Mouse (Mus musculus) thymus, adult 2 months (tissue): Measurements from ENCODE around the gene Zfp473. TPM values are rescaled to one million over a fixed set of nuclear protein-coding genes. Genes with fewer than 3 reads are reported as not detected.

Experiments used
- DNase-seq: peaks from one replicate; pipeline ENCODE4 v3.0.0; 2021
- H3K27ac ChIP-seq: fragments of 200-500 bp; 2 replicates; pipeline ENCODE4 v1.5.1; 2012; ENCODE audit warnings: low read length, control low read depth; ENCODE audit not compliant: control insufficient read depth, insufficient read depth
- H3K27me3 ChIP-seq: fragments of 200-500 bp; 2 replicates; pipeline ENCODE4 v1.6.1; 2012; ENCODE audit warnings: mild to moderate bottlenecking, low read length, moderate library complexity, mixed read lengths; ENCODE audit not compliant: control insufficient read depth, insufficient read depth
- H3K36me3 ChIP-seq: fragments of 200-500 bp; 2 replicates; pipeline ENCODE4 v1.6.1; 2012; ENCODE audit warnings: mild to moderate bottlenecking, low read length, moderate library complexity; ENCODE audit not compliant: control insufficient read depth, insufficient read depth
- H3K4me1 ChIP-seq: fragments of 200-500 bp; replicated peaks from 2 replicates; pipeline ENCODE4 v1.6.1; 2012; ENCODE audit warnings: low read length; ENCODE audit not compliant: control insufficient read depth, insufficient read depth
- H3K4me3 ChIP-seq: fragments of 200-500 bp; 2 replicates; pipeline ENCODE4 v1.5.1; 2012; ENCODE audit warnings: mild to moderate bottlenecking, low read length, control low read depth, moderate library complexity; ENCODE audit not compliant: control insufficient read depth, insufficient read depth
- CTCF ChIP-seq: fragments of 200-500 bp; IDR thresholded peaks from 2 replicates; pipeline ENCODE4 v1.5.1; 2012; ENCODE audit warnings: mild to moderate bottlenecking, control low read depth, low read length, moderate library complexity, borderline replicate concordance; ENCODE audit not compliant: control insufficient read depth, poor library complexity, insufficient read depth; ENCODE audit errors: extremely low read depth
- POLR2A ChIP-seq: fragments of 200-500 bp; IDR thresholded peaks from 2 replicates; pipeline ENCODE4 v1.6.1; 2012; ENCODE audit warnings: mild to moderate bottlenecking, low read length, control low read depth, moderate library complexity; ENCODE audit not compliant: control insufficient read depth, poor library complexity, insufficient read depth; ENCODE audit errors: extremely low read depth
- WGBS: fragments of 180-500 bp; shearing (Covaris S2); methylation state at CpG from one replicate; pipeline ENCODE4 v1.1.7; 2018; 5-methylcytosine and 5-hydroxymethylcytosine counted together
- polyA plus RNA-seq: library from polyadenylated mRNA; depleted of rRNA; stranded (reverse); fragments of >200 nt; gene quantifications from 2 replicates; pipeline ENCODE4 v1.2.3, GENCODE M21; 2012; rRNA removed

The Zfp473 gene
- polyA plus RNA-seq, 1 experiment, result 1.1 TPM

- Histone ChIP-seq H3K36me3 (no peaks in the 10 kb centered on the region), H3K27me3 (no peaks in the 10 kb centered on the region), H3K4me3 (no peak overlapping the region), H3K4me1 (no peaks in the 10 kb centered on the region; the same call in 1 of the 2 replicates), H3K27ac (no peak overlapping the region)
- 90% methylated on average over 10 of the region's 10 CpGs for WGBS
- DNase-seq, result no peak
- no peak for TF ChIP-seq CTCF
- TF ChIP-seq POLR2A, result no peak
Observed at GRCm38 (mm10) chr7:44693427-44694175, 57.2 kb downstream of the Zfp473 start.

GRCm38 (mm10) chr7:44689331-44689730 is 61.5 kb downstream of the Zfp473 start:
- no peak for TF ChIP-seq POLR2A
- no peak for TF ChIP-seq CTCF
- Histone ChIP-seq H3K4me3 (no peak overlapping the region), H3K27ac (no peak overlapping the region), H3K36me3 (no peaks in the 10 kb centered on the region), H3K4me1 (peaks cover 9% of the 10 kb centered on the region), H3K27me3 (no peaks in the 10 kb centered on the region)
- no peak for DNase-seq
- WGBS, result 92% methylated on average over 7 of the region's 7 CpGs

- no peak overlapping the region for H3K27ac ChIP-seq
- H3K4me1 ChIP-seq, result peaks cover 9% of the 10 kb centered on the region
- TF ChIP-seq CTCF, result no peak
- no peak for TF ChIP-seq POLR2A
- no peaks in the 10 kb centered on the region for H3K36me3 ChIP-seq
- no peaks in the 10 kb centered on the region for H3K27me3 ChIP-seq
- DNase-seq, result no peak
- WGBS, result 74% methylated on average over 3 of the region's 3 CpGs
- no peak overlapping the region for H3K4me3 ChIP-seq
Observed at GRCm38 (mm10) chr7:44688890-44689289, 62.0 kb downstream of the Zfp473 start.

- DNase-seq, result no peak
- H3K4me3 ChIP-seq, result no peak overlapping the region
- H3K4me1 ChIP-seq, result peaks cover 9% of the 10 kb centered on the region
- TF ChIP-seq CTCF, result no peak
- TF ChIP-seq POLR2A, result no peak
- no peak overlapping the region for H3K27ac ChIP-seq
- no peaks in the 10 kb centered on the region for H3K27me3 ChIP-seq
- no peaks in the 10 kb centered on the region for H3K36me3 ChIP-seq
- 20% methylated on average over 17 of the region's 17 CpGs for WGBS
Observed at GRCm38 (mm10) chr7:44685531-44686402, 65.1 kb downstream of the Zfp473 start.

DNA sequence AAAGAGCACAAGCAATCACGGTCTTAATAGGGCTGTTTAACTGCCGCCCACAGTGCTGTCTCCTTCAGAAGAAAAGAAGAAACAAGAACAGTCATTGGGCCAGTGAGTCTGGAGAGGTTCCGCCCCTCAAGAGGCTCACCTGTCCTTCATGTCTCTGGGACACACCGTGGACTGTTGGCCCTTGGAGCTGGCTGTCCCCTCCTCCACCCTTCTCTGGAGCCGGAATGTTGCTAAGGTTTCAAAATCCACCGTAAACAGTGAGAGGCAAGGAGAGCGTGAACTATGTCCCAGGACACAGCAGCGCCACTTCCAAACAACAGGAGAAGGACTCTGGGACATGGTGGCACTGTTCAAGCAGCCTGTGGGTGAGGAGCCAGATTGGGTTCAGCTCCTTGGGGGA is 67.2 kb downstream of the Zfp473 start:
- no peak overlapping the region for H3K4me3 ChIP-seq
- H3K27ac ChIP-seq, result no peak overlapping the region
- TF ChIP-seq POLR2A (no peak), CTCF (no peak)
- no peaks in the 10 kb centered on the region for H3K36me3 ChIP-seq
- H3K4me1 ChIP-seq, result peaks cover 9% of the 10 kb centered on the region
- H3K27me3 ChIP-seq, result no peaks in the 10 kb centered on the region
- no peak for DNase-seq
- 91% methylated on average over 8 of the region's 8 CpGs for WGBS

Other genes starting within 250 kb of the Zfp473 start
- gene Mybpc2, start 226.4 kb downstream of the Zfp473 start, polyA plus RNA-seq, result 0.53 and 0.55 TPM in 2 replicates
- gene Spib, start 219.0 kb downstream of the Zfp473 start, polyA plus RNA-seq, result 40.3 and 43.3 TPM in 2 replicates
- 208 and 235 TPM in 2 replicates for gene Pold1, start 202.2 kb downstream of the Zfp473 start, polyA plus RNA-seq
- 302 and 308 TPM in 2 replicates for gene Nr1h2, start 197.1 kb downstream of the Zfp473 start, polyA plus RNA-seq
- 28.0 and 32.0 TPM in 2 replicates for gene Napsa, start 178.7 kb downstream of the Zfp473 start, polyA plus RNA-seq
- gene Kcnc3, start 160.4 kb downstream of the Zfp473 start, polyA plus RNA-seq, result 0.82 and 1.0 TPM in 2 replicates
- 1.9 and 3.7 TPM in 2 replicates for gene Myh14, start 80.2 kb downstream of the Zfp473 start, polyA plus RNA-seq
- not detected in 2 replicates for gene Izumo2, start 42.3 kb downstream of the Zfp473 start, polyA plus RNA-seq
- 105 and 111 TPM in 2 replicates for gene Vrk3, start 2.6 kb downstream of the Zfp473 start, polyA plus RNA-seq
- gene Nup62, start 65.0 kb upstream of the Zfp473 start, polyA plus RNA-seq, result 189 and 223 TPM in 2 replicates
- gene Il4i1, start 65.3 kb upstream of the Zfp473 start, polyA plus RNA-seq, result 71.7 and 74.4 TPM in 2 replicates
- 76.5 and 102 TPM in 2 replicates for gene Atf5, start 65.6 kb upstream of the Zfp473 start, polyA plus RNA-seq
- gene Akt1s1, start 97.9 kb upstream of the Zfp473 start, polyA plus RNA-seq, result 91.4 and 120 TPM in 2 replicates
- 138 and 151 TPM in 2 replicates for gene Tbc1d17, start 98.0 kb upstream of the Zfp473 start, polyA plus RNA-seq
- 110 and 135 TPM in 2 replicates for gene Pnkp, start 106.1 kb upstream of the Zfp473 start, polyA plus RNA-seq
- gene Ptov1, start 118.7 kb upstream of the Zfp473 start, polyA plus RNA-seq, result 316 and 338 TPM in 2 replicates
- gene Med25, start 141.7 kb upstream of the Zfp473 start, polyA plus RNA-seq, result 220 and 266 TPM in 2 replicates
- gene Fuz, start 145.0 kb upstream of the Zfp473 start, polyA plus RNA-seq, result 60.9 and 73.3 TPM in 2 replicates
- 133 and 147 TPM in 2 replicates for gene Ap2a1, start 178.4 kb upstream of the Zfp473 start, polyA plus RNA-seq
- gene Tsks, start 192.2 kb upstream of the Zfp473 start, polyA plus RNA-seq, result 0.29 and 1.0 TPM in 2 replicates
- gene Cpt1c, start 223.8 kb upstream of the Zfp473 start, polyA plus RNA-seq, result 4.4 and 6.8 TPM in 2 replicates
- 242 and 260 TPM in 2 replicates for gene Prmt1, start 235.5 kb upstream of the Zfp473 start, polyA plus RNA-seq
- gene Irf3, start 246.6 kb upstream of the Zfp473 start, polyA plus RNA-seq, result 227 and 277 TPM in 2 replicates
- 85.6 and 87.4 TPM in 2 replicates for gene Bcl2l12, start 247.7 kb upstream of the Zfp473 start, polyA plus RNA-seq